Mouse (Mus musculus): ENCODE data around the gene Slc17a8.
"Not testable (repeated sequence)": the region's sequence is repeated elsewhere in the genome, so short reads cannot be mapped to it uniquely, and the experiment has no call there.

- TF ChIP-seq GATA1 (IDR thresholded peaks at IDR 0.05; ENCODE audit: low read depth, low read length); EP300 (IDR thresholded peaks at IDR 0.05; ENCODE audit: low read depth in 1 of 2, low read length in 2 of 2); CTCF (IDR thresholded peaks at IDR 0.05 in 2 of 3, conservative IDR thresholded peaks at IDR 0.05 in 1 of 3; ENCODE audit: control insufficient read depth in 1 of 3, insufficient read depth in 1 of 3, low read depth in 2 of 3, low read length in 3 of 3, poor library complexity in 1 of 3, severe bottlenecking in 1 of 3); MAZ (IDR thresholded peaks at IDR 0.05; ENCODE audit: low read depth, low read length); MYC (IDR thresholded peaks at IDR 0.05; ENCODE audit: low read depth, low read length); E2F4 (IDR thresholded peaks at IDR 0.05; ENCODE audit: borderline replicate concordance, low read depth, low read length); ZC3H11A (IDR thresholded peaks at IDR 0.05; ENCODE audit: low read depth, low read length); ETS1 (IDR thresholded peaks at IDR 0.05; ENCODE audit: low read depth, low read length); USF2 (IDR thresholded peaks at IDR 0.05; ENCODE audit: borderline replicate concordance in 1 of 2, insufficient read depth in 1 of 2, low read depth in 1 of 2, low read length in 2 of 2); NRF1 (IDR thresholded peaks at IDR 0.05; ENCODE audit: insufficient read depth, low read depth, low read length, poor library complexity, severe bottlenecking); USF1 (IDR thresholded peaks at IDR 0.05; ENCODE audit: low read depth, low read length); BHLHE40 (IDR thresholded peaks at IDR 0.05; ENCODE audit: borderline replicate concordance, low read depth, low read length); POLR2AphosphoS5 (IDR thresholded peaks at IDR 0.05; ENCODE audit: borderline replicate concordance, low read depth, low read length); GABPA (IDR thresholded peaks at IDR 0.05; ENCODE audit: low read depth, low read length): not testable (repeated sequence)
These were observed 67.2 kb downstream of the Slc17a8 start for GRCm38 (mm10) chr10:89553855-89554254.
